Mouse (Mus musculus): ENCODE results near the gene Foxp1. TPM values are rescaled to one million over a fixed set of nuclear protein-coding genes. Genes with fewer than 3 reads are reported as not detected.

The Foxp1 gene
- polyA plus RNA-seq, 2 experiments, result 101 to 166 TPM

GRCm38 (mm10) chr6:99408880-99409279, 113.6 kb downstream of the Foxp1 start:
- Histone ChIP-seq H3K27me3 (ENCODE audit: control insufficient read depth, insufficient read depth, low read length) (no peaks in the 10 kb centered on the region), H3K27ac (replicated peaks; ENCODE audit: low read depth, low read length) (no peak overlapping the region), H3K36me3 (ENCODE audit: control insufficient read depth, insufficient read depth, low read length) (no peaks in the 10 kb centered on the region), H3K4me3 (replicated peaks; ENCODE audit: low read length) (no peak overlapping the region), H3K4me1 (ENCODE audit: control insufficient read depth, insufficient read depth, low read length) (peaks cover 4% of the 10 kb centered on the region; the same call in 1 of the 2 replicates), H3K4me2 (replicated peaks; ENCODE audit: low read depth, low read length, severe bottlenecking) (no peak overlapping the region), H3K9me3 (ENCODE audit: control insufficient read depth, low read length) (no peaks in the 10 kb centered on the region), H3K9ac (ENCODE audit: low read depth, low read length, severe bottlenecking) (no peak overlapping the region)
- TF ChIP-seq POLR2A (IDR thresholded peaks at IDR 0.05; ENCODE audit: borderline replicate concordance, extremely low read depth, insufficient read depth, insufficient read length), result no peak
- 70% methylated on average over 4 of the region's 4 CpGs for WGBS
- ATAC-seq (ENCODE audit: low FRiP score, low read depth) (no peak), DNase-seq (ENCODE audit: low spot score) (no peak)

GRCm38 (mm10) chr6:99403755-99404390, 118.6 kb downstream of the Foxp1 start:
- WGBS, result 88% methylated on average over 6 of the region's 6 CpGs
- Histone ChIP-seq H3K9ac (ENCODE audit: low read depth, low read length, severe bottlenecking) (no peak overlapping the region), H3K27me3 (ENCODE audit: control insufficient read depth, insufficient read depth, low read length) (no peaks in the 10 kb centered on the region), H3K27ac (replicated peaks; ENCODE audit: low read depth, low read length) (no peak overlapping the region), H3K9me3 (ENCODE audit: control insufficient read depth, low read length) (no peaks in the 10 kb centered on the region), H3K4me2 (replicated peaks; ENCODE audit: low read depth, low read length, severe bottlenecking) (no peak overlapping the region), H3K4me3 (replicated peaks; ENCODE audit: low read length) (no peak overlapping the region), H3K36me3 (ENCODE audit: control insufficient read depth, insufficient read depth, low read length) (no peaks in the 10 kb centered on the region), H3K4me1 (ENCODE audit: control insufficient read depth, insufficient read depth, low read length) (peaks cover 13% of the 10 kb centered on the region)
- TF ChIP-seq POLR2A (IDR thresholded peaks at IDR 0.05; ENCODE audit: borderline replicate concordance, extremely low read depth, insufficient read depth, insufficient read length), result no peak
- no peak for DNase-seq (ENCODE audit: low spot score)
- no peak for ATAC-seq (ENCODE audit: low FRiP score, low read depth)

GRCm38 (mm10) chr6:99402941-99403340, 119.6 kb downstream of the Foxp1 start:
- Histone ChIP-seq H3K27ac (replicated peaks; ENCODE audit: low read depth, low read length) (no peak overlapping the region), H3K4me1 (ENCODE audit: control insufficient read depth, insufficient read depth, low read length) (peaks cover 13% of the 10 kb centered on the region), H3K9me3 (ENCODE audit: control insufficient read depth, low read length) (no peaks in the 10 kb centered on the region), H3K4me2 (replicated peaks; ENCODE audit: low read depth, low read length, severe bottlenecking) (no peak overlapping the region), H3K27me3 (ENCODE audit: control insufficient read depth, insufficient read depth, low read length) (no peaks in the 10 kb centered on the region), H3K36me3 (ENCODE audit: control insufficient read depth, insufficient read depth, low read length) (no peaks in the 10 kb centered on the region), H3K9ac (ENCODE audit: low read depth, low read length, severe bottlenecking) (no peak overlapping the region), H3K4me3 (replicated peaks; ENCODE audit: low read length) (no peak overlapping the region)
- no peak for ATAC-seq (ENCODE audit: low FRiP score, low read depth)
- 41% methylated on average over 9 of the region's 9 CpGs for WGBS
- TF ChIP-seq POLR2A (IDR thresholded peaks at IDR 0.05; ENCODE audit: borderline replicate concordance, extremely low read depth, insufficient read depth, insufficient read length), result no peak
- no peak for DNase-seq (ENCODE audit: low spot score)

GRCm38 (mm10) chr6:99402370-99402769, 120.2 kb downstream of the Foxp1 start:
- ATAC-seq (ENCODE audit: low FRiP score, low read depth) (no peak), DNase-seq (ENCODE audit: low spot score) (no peak)
- Histone ChIP-seq H3K4me2 (replicated peaks; ENCODE audit: low read depth, low read length, severe bottlenecking) (no peak overlapping the region), H3K36me3 (ENCODE audit: control insufficient read depth, insufficient read depth, low read length) (no peaks in the 10 kb centered on the region), H3K27ac (replicated peaks; ENCODE audit: low read depth, low read length) (no peak overlapping the region), H3K27me3 (ENCODE audit: control insufficient read depth, insufficient read depth, low read length) (no peaks in the 10 kb centered on the region), H3K4me3 (replicated peaks; ENCODE audit: low read length) (no peak overlapping the region), H3K4me1 (ENCODE audit: control insufficient read depth, insufficient read depth, low read length) (peaks cover 13% of the 10 kb centered on the region), H3K9me3 (ENCODE audit: control insufficient read depth, low read length) (no peaks in the 10 kb centered on the region), H3K9ac (ENCODE audit: low read depth, low read length, severe bottlenecking) (no peak overlapping the region)
- no peak for TF ChIP-seq POLR2A (IDR thresholded peaks at IDR 0.05; ENCODE audit: borderline replicate concordance, extremely low read depth, insufficient read depth, insufficient read length)
- WGBS, result 81% methylated on average over 3 of the region's 3 CpGs

GRCm38 (mm10) chr6:99401801-99402200, 120.7 kb downstream of the Foxp1 start:
- H3K4me1 ChIP-seq (ENCODE audit: control insufficient read depth, insufficient read depth, low read length), result peaks cover 13% of the 10 kb centered on the region
- H3K9me3 ChIP-seq (ENCODE audit: control insufficient read depth, low read length), result no peaks in the 10 kb centered on the region
- DNase-seq (ENCODE audit: low spot score) (no peak), ATAC-seq (ENCODE audit: low FRiP score, low read depth) (no peak)
- TF ChIP-seq POLR2A (IDR thresholded peaks at IDR 0.05; ENCODE audit: borderline replicate concordance, extremely low read depth, insufficient read depth, insufficient read length), result no peak
- no peak overlapping the region for H3K4me3 ChIP-seq (replicated peaks; ENCODE audit: low read length)
- no peak overlapping the region for H3K27ac ChIP-seq (replicated peaks; ENCODE audit: low read depth, low read length)
- no peaks in the 10 kb centered on the region for H3K27me3 ChIP-seq (ENCODE audit: control insufficient read depth, insufficient read depth, low read length)
- 71% methylated on average over 6 of the region's 6 CpGs for WGBS
- H3K36me3 ChIP-seq (ENCODE audit: control insufficient read depth, insufficient read depth, low read length), result no peaks in the 10 kb centered on the region
- no peak overlapping the region for H3K4me2 ChIP-seq (replicated peaks; ENCODE audit: low read depth, low read length, severe bottlenecking)
- no peak overlapping the region for H3K9ac ChIP-seq (ENCODE audit: low read depth, low read length, severe bottlenecking)
